Mouse (Mus musculus): ENCODE data around the gene Hoxd4. TPM values are rescaled to one million over a fixed set of nuclear protein-coding genes. Genes with fewer than 3 reads are reported as not detected.

The Hoxd4 gene
- polyA plus RNA-seq, 1 experiment from 2014 or later = 4.3 TPM

GRCm38 (mm10) chr2:74681594-74682531 is 29.9 kb upstream of the Hoxd4 start:
- Histone ChIP-seq H3K9me3 (replicated peaks) (no peaks in the 10 kb centered on the region), H3K27ac (replicated peaks) (peak overlapping the region; percentile 81), H3K4me1 (peaks cover 14% of the 10 kb centered on the region), H3K27me3 (replicated peaks) (peaks cover 77% of the 10 kb centered on the region), H3K4me2 (peak overlapping the region; percentile 53), H3K36me3 (no peaks in the 10 kb centered on the region), H3K4me3 (replicated peaks) (peak overlapping the region; percentile 46), H3K9ac (replicated peaks) (peak overlapping the region; percentile 47)
- WGBS = under 1% methylated on average over 73 of the region's 78 CpGs
- peak; percentile 48 for ATAC-seq (ENCODE audit: low FRiP score)

DNA sequence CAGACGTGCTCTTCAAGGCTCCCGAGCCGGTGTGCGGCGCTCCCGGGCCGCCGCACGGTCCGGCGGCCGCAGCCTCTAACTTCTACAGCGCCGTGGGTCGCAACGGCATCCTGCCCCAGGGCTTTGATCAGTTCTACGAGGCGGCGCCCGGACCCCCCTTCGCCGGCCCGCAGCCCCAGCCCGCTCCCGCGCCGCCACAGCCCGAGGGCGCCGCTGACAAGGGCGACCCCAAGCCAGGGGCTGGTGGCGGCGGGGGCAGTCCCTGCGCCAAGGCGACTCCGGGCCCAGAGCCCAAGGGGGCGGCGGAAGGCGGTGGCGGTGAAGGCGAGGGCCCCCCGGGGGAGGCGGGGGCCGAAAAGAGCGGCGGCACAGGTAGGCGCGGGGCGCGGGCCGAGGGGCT is 28.9 kb upstream of the Hoxd4 start:
- Histone ChIP-seq H3K36me3 (no peaks in the 10 kb centered on the region), H3K9me3 (replicated peaks) (no peaks in the 10 kb centered on the region), H3K27me3 (replicated peaks) (peaks cover 74% of the 10 kb centered on the region), H3K9ac (replicated peaks) (peak overlapping the region; percentile 47), H3K4me1 (peaks cover 14% of the 10 kb centered on the region), H3K4me2 (peak overlapping the region; percentile 53), H3K4me3 (replicated peaks) (peak overlapping the region; percentile 46), H3K27ac (replicated peaks) (peak overlapping the region; percentile 81)
- under 1% methylated on average over 45 of the region's 51 CpGs for WGBS
- no peak for ATAC-seq (ENCODE audit: low FRiP score)

DNA sequence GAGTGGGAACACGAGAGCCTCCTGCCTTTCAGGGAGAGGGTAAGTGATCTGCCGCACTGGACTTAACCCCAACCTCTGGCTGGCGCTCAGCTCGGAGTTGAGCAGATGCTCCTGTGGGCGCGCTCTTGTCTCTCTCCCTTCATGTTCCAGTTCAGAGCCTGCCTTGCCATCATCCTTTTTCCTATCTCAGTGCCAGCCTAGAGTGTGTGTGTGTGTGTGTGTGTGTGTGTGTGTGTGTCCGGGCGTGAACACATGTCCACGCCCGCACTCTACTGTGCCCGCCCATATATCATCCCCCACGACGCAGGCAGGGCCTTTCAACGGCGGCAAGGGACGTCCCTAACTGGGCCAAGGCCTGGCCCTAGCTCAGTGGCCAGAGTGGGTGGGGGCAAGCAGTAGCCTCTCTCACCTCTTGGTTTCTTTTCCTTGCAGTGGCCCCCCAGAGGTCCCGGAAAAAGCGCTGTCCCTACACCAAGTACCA is 28.2 kb upstream of the Hoxd4 start:
- peak overlapping the region; percentile 46 for H3K4me3 ChIP-seq (replicated peaks)
- 2% methylated on average over 18 of the region's 18 CpGs for WGBS
- ATAC-seq (ENCODE audit: low FRiP score) = no peak
- H3K9ac ChIP-seq (replicated peaks) = 0 out of 2 replicates have a peak overlapping the region, but pooled peaks have one; percentile 26
- peak overlapping the region; percentile 53 for H3K4me2 ChIP-seq
- H3K4me1 ChIP-seq = peaks cover 14% of the 10 kb centered on the region
- H3K9me3 ChIP-seq (replicated peaks) = no peaks in the 10 kb centered on the region
- H3K36me3 ChIP-seq = no peaks in the 10 kb centered on the region
- H3K27ac ChIP-seq (replicated peaks) = peak overlapping the region; percentile 81
- peaks cover 69% of the 10 kb centered on the region for H3K27me3 ChIP-seq (replicated peaks)

GRCm38 (mm10) chr2:74684106-74684505 is 27.6 kb upstream of the Hoxd4 start:
- peak overlapping the region; percentile 81; the same call in 1 of the 2 replicates for H3K27ac ChIP-seq (replicated peaks)
- no peak for ATAC-seq (ENCODE audit: low FRiP score)
- no peaks in the 10 kb centered on the region for H3K9me3 ChIP-seq (replicated peaks)
- H3K27me3 ChIP-seq (replicated peaks) = peaks cover 65% of the 10 kb centered on the region
- WGBS = 8% methylated on average over 12 of the region's 12 CpGs
- no peaks in the 10 kb centered on the region for H3K36me3 ChIP-seq
- 0 out of 2 replicates have a peak overlapping the region, but pooled peaks have one; percentile 26 for H3K9ac ChIP-seq (replicated peaks)
- H3K4me1 ChIP-seq = peaks cover 14% of the 10 kb centered on the region
- H3K4me3 ChIP-seq (replicated peaks) = peak overlapping the region; percentile 46
- peak overlapping the region; percentile 53 for H3K4me2 ChIP-seq

- Histone ChIP-seq H3K9me3 (replicated peaks) (no peaks in the 10 kb centered on the region), H3K4me3 (replicated peaks) (peak overlapping the region; percentile 15), H3K4me2 (peak overlapping the region; percentile 53), H3K9ac (replicated peaks) (no peak overlapping the region), H3K27ac (replicated peaks) (no peak overlapping the region), H3K27me3 (replicated peaks) (peaks cover 58% of the 10 kb centered on the region), H3K4me1 (peaks cover 14% of the 10 kb centered on the region), H3K36me3 (no peaks in the 10 kb centered on the region)
- ATAC-seq (ENCODE audit: low FRiP score) = no peak
- 11% methylated on average over 4 of the region's 4 CpGs for WGBS
Observed at GRCm38 (mm10) chr2:74685059-74685603, 26.6 kb upstream of the Hoxd4 start.

- no peaks in the 10 kb centered on the region for H3K9me3 ChIP-seq (replicated peaks)
- peaks cover 20% of the 10 kb centered on the region for H3K4me1 ChIP-seq
- no peak for ATAC-seq (ENCODE audit: low FRiP score)
- peak overlapping the region; percentile 31; the same call in 1 of the 2 replicates for H3K9ac ChIP-seq (replicated peaks)
- H3K4me2 ChIP-seq = peak overlapping the region; percentile 48
- peaks cover 52% of the 10 kb centered on the region for H3K27me3 ChIP-seq (replicated peaks)
- peak overlapping the region; percentile 39 for H3K4me3 ChIP-seq (replicated peaks)
- H3K36me3 ChIP-seq = no peaks in the 10 kb centered on the region
- WGBS = 3% methylated on average over 17 of the region's 17 CpGs
- H3K27ac ChIP-seq (replicated peaks) = peak overlapping the region; percentile 70; the same call in 1 of the 2 replicates
Observed at GRCm38 (mm10) chr2:74686301-74686987, 25.3 kb upstream of the Hoxd4 start.

DNA sequence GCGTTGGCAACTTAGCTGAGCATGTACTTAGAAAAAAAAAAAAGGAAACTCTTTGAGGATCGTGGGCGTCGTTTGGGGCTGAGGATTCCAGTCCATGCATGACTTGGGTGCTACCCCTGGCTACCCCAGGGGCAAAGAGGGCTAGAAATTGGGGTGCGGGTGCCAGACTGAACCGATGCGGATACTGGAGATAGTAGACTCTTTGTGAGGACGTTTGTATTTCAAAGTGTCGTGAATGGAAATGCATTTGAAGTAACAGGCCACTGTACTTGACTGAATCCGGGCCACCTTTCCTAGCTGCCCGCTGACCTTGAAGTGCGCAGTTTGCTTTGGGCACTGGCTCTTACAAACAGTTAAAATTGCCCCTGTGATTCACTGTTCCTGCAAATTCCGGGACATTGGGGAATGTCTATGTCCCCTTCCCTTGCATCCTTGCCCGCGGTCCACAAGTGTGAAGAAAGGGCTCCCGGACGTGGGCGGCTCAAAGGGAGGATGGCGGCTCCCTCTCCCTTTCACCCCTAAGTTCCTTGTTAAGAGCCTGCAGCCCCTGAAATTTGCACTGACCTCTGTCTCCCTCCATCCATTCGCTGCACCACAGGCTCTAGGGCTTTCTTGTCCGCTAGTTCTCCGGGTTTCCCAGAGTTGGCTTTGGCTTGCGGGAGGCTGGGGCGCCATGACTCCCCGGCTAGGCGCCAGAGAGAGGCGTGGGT is 24.6 kb upstream of the Hoxd4 start:
- peak overlapping the region; percentile 48 for H3K4me2 ChIP-seq
- peaks cover 52% of the 10 kb centered on the region for H3K27me3 ChIP-seq (replicated peaks)
- no peak for ATAC-seq (ENCODE audit: low FRiP score)
- no peaks in the 10 kb centered on the region for H3K9me3 ChIP-seq (replicated peaks)
- peaks cover 18% of the 10 kb centered on the region for H3K4me1 ChIP-seq
- H3K36me3 ChIP-seq = no peaks in the 10 kb centered on the region
- peak overlapping the region; percentile 70 for H3K27ac ChIP-seq (replicated peaks)
- H3K9ac ChIP-seq (replicated peaks) = peak overlapping the region; percentile 31
- H3K4me3 ChIP-seq (replicated peaks) = peak overlapping the region; percentile 39
- WGBS = under 1% methylated on average over 27 of the region's 27 CpGs

- peak overlapping the region; percentile 70 for H3K27ac ChIP-seq (replicated peaks)
- H3K9ac ChIP-seq (replicated peaks) = peak overlapping the region; percentile 31
- peaks cover 57% of the 10 kb centered on the region for H3K27me3 ChIP-seq (replicated peaks)
- ATAC-seq (ENCODE audit: low FRiP score) = no peak
- H3K36me3 ChIP-seq = no peaks in the 10 kb centered on the region
- no peaks in the 10 kb centered on the region for H3K9me3 ChIP-seq (replicated peaks)
- 1% methylated on average over 31 of the region's 31 CpGs for WGBS
- H3K4me1 ChIP-seq = peaks cover 19% of the 10 kb centered on the region
- H3K4me3 ChIP-seq (replicated peaks) = peak overlapping the region; percentile 39
- peak overlapping the region; percentile 48 for H3K4me2 ChIP-seq
Observed at GRCm38 (mm10) chr2:74687698-74688555, 23.8 kb upstream of the Hoxd4 start.

- WGBS = 5% methylated on average over 12 of the region's 12 CpGs
- Histone ChIP-seq H3K4me3 (replicated peaks) (peak overlapping the region; percentile 10), H3K36me3 (no peaks in the 10 kb centered on the region), H3K9me3 (replicated peaks) (no peaks in the 10 kb centered on the region), H3K27ac (replicated peaks) (peak overlapping the region; percentile 62), H3K9ac (replicated peaks) (0 out of 2 replicates have a peak overlapping the region, but pooled peaks have one; percentile 17), H3K27me3 (replicated peaks) (peaks cover 57% of the 10 kb centered on the region), H3K4me1 (peaks cover 22% of the 10 kb centered on the region), H3K4me2 (peak overlapping the region; percentile 48)
- ATAC-seq (ENCODE audit: low FRiP score) = no peak
Observed at GRCm38 (mm10) chr2:74688795-74689573, 22.7 kb upstream of the Hoxd4 start.
